Mouse (Mus musculus) gonadal fat pad, adult 2 months (tissue): ENCODE results near the gene Tnfsf12. TPM values are rescaled to one million over a fixed set of nuclear protein-coding genes. Genes with fewer than 3 reads are reported as not detected.

Experiments
- DNase-seq: peaks from one replicate; pipeline ENCODE4 v3.0.0-alpha.2; 2012; ENCODE audit warnings: low read depth
- polyA plus RNA-seq: library from polyadenylated mRNA; depleted of rRNA; stranded (reverse); fragments of >200 nt; gene quantifications from 2 replicates; pipeline ENCODE4 v1.2.3, GENCODE M21; 2012

Tnfsf12 gene
- polyA plus RNA-seq, 1 experiment = 21.3 TPM

- DNase-seq = no peak
Measured at GRCm38 (mm10) chr11:69681314-69682208, 14.1 kb downstream of the Tnfsf12 start, which contains the start of gene Senp3. Gene Senp3, minus strand, starts transcription at chr11:69682084.

GRCm38 (mm10) chr11:69680136-69680855 lies 15.4 kb downstream of the Tnfsf12 start:
- DNase-seq = no peak

DNA sequence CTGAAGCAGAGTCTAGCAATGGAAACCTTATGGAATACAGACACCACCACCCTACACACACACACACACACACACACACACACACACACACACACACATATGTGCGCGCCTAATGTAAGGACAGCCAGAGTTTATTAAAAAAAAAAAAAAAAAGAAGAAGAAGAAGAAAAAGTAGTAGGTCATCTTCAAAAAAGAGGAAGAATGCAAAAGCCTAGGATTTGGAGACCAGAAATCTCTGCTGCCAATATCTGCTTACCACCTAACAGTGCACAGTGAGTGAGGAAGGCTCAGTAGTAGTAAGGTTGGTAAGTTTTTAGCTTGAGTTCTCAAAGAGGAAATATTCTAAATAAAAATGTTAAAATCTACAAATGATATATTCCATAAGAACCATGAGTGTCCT lies 16.5 kb downstream of the Tnfsf12 start:
- DNase-seq = no peak

- no peak for DNase-seq
Measured at GRCm38 (mm10) chr11:69672211-69672706, 23.4 kb downstream of the Tnfsf12 start, which contains the start of gene Eif4a1. Gene Eif4a1, minus strand, starts transcription at chr11:69672423.

- no peak for DNase-seq
Measured at GRCm38 (mm10) chr11:69671726-69672124, 23.9 kb downstream of the Tnfsf12 start.

DNA sequence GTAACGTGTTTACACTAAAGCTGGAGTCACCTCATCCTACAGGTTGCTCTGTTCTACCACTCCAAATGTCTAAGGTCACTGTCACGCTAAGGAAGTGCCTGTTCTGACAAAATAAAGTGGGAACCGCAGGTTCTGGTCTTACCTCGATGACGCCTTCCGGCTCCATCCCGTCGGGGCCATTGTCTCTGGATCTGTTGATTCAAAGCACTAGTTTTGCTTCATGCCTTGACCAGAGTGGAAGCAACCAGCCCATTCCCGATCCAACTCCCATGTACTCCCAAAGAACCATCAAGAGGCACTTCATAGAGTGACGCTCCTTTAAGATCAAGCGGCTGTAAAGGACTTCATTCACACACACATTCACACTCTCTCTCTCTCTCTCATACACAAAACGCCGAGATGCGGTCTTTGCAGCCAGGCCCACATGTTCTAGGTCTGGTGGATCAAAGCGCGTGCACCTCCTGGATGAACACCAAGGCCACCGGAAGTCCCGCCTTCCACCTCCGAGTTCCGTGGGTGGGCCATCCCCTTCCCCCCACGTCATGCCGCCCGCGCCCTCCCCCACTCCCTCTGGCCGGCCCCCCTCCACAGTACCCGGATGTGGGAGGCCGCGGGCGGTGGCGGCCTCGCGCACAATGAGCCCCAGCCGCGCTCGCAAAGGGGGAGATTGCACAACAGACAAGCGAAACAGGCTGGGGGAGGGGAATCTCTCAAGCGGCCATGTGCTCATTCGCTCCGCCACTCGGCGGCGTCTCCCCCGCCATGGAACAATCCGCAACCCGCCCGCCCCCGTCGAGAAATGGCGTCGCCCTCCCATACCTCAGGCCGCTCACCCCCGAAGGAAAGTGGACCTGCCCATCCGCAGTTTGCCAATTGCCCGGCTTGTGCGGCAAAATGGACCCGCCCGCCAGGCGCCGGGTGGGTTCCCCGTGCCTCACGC lies 24.6 kb downstream of the Tnfsf12 start:
- no peak for DNase-seq

DNA sequence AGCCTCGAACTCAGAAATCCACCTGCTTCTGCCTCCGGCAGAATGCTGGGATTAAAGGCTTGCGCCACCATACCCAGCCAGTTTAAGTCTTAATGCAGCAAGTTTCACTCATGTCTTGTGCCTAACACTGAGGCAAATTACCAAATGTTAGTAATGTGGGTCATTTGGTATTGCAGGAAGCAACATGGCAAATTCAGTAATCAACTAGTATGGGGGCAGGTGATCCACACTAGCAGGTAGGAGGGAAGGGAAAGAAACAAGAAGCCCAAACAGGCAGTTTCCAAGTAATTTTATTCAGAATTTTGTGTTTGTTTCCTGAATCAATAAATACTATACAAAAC lies 29.0 kb downstream of the Tnfsf12 start:
- DNase-seq = no peak

DNA sequence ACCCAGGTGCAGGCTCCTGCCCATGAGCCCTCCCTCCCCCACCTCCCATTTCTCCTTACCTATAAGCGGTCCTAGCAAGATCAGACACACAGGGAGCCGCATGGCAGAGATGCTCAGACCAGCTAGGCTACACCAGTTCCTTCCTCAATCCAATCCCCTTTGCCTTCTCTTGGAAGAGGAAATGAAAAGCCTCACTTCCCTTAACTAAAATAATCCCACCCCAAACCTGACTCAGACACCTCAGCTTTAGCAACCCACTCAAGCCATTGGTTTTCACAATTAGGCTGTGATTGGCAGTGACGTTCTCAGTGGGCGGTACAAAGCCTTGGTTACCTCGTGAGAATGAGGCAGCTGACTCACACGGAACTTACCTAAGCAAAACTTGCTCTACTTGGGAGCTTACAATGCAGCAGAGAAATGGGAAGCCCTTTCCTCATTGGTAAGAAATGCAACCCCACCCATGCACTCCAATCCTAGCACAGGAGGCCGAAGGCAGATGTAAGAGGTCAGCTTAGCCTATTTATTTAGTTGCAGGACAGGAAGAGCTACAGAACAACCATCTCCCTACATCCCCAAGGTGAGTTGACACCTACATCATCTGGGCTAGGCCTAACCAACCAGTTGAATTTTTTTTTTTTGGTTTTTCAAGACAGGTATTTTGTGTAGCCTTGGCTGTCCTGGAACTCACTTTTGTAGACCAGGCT lies 29.5 kb downstream of the Tnfsf12 start, which contains the start of gene Cd68:
Gene Cd68 (minus strand): TSS at position 193 of the 704 bp plus-strand sequence.
- DNase-seq = no peak

- DNase-seq = no peak
Measured at GRCm38 (mm10) chr11:69665457-69665960, 30.1 kb downstream of the Tnfsf12 start.

GRCm38 (mm10) chr11:69664841-69665240 lies 30.8 kb downstream of the Tnfsf12 start:
- no peak for DNase-seq

GRCm38 (mm10) chr11:69663795-69664194 lies 31.9 kb downstream of the Tnfsf12 start:
- DNase-seq = no peak

GRCm38 (mm10) chr11:69662967-69663671 lies 32.5 kb downstream of the Tnfsf12 start:
- DNase-seq = no peak

DNA sequence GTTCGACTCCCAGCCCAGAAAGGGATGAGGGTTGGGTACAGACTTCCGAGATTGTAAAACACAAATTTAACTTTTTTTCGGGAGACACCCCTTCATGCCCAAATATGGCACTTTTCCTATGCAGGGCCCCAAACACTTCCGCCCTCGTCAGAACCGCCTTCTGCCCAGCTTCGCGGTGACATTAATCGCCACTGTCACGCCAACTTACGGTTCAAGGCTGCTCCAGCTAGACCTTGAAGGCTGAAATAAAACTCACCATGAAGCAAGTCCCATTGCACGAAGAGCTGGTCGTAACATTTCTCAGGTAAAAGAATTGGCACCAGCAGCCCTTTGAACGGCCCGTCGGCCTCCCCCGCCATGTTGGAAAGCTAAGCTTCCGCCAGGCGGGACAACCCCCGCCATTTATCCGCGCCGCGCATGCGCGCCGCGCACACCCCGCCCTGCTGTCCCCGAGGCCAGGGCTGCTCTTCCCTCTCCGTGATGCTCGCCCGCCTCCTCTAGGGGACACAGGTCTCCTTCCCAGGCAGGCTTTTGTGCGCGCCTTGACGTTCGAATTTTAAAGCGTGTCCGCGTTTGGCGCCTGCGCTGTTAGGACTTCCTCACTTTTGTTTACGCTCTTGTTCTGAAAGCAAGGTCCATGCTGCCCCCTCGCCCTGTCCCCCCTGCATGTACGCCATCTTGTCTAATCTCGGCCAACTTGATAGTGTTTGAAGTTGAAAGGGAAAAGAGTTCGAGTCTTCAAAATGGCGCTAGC lies 33.3 kb downstream of the Tnfsf12 start, which contains the start of gene Mpdu1:
Gene Mpdu1 (minus strand): TSS at position 430 of the 754 bp plus-strand sequence.
- DNase-seq = no peak

DNA sequence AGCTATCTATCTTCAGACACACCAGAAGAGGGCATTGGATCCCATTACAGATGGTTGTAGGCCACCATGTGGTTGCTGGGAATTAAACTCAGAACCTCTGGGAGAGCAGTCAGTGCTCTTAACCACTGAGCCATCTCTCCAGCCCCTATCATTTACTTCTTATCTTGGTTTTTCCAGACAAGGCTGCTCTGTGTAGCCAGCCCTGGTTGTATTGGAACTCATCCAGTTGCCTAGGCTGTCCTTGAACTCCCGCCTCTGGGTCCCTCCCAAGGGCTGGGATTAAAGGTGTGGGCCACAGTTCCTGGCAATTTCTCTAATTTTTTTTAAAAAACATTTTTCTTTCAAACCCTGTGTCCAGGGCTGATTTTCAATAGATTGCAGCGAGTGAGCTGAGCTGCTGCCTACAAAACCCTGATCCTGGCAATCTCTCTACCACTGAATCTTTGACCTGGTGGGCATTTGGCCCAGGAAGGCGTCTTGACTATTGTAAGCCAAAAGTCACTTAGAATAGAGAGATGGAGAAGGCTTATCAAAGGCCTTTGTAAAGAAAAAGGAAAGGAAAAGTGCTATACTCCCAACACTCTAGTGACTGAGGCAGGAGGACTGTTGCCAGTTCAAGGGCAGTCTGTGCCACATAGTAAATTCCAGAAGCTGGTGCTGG lies 34.3 kb downstream of the Tnfsf12 start:
- DNase-seq = no peak

DNA sequence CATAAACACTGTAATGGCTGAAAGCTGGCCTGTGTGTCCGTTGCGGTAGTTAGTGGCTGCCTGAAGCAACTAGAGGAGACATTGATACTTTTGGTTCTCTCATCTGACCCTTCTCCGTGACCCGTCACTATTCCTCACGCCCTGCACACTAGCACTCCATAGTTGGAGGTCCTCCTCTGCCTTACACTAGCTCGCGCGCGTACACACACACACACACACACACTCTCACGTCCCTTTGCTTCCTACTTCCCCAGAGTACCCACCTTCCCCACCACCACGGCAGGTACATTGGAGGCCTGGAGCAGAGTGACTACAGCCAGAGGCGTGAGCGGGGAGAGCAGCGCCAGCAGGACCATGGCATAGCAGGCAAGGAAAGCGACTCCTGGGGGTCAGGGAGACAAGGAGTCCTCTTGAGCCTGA lies 38.2 kb downstream of the Tnfsf12 start:
- DNase-seq = no peak

DNA sequence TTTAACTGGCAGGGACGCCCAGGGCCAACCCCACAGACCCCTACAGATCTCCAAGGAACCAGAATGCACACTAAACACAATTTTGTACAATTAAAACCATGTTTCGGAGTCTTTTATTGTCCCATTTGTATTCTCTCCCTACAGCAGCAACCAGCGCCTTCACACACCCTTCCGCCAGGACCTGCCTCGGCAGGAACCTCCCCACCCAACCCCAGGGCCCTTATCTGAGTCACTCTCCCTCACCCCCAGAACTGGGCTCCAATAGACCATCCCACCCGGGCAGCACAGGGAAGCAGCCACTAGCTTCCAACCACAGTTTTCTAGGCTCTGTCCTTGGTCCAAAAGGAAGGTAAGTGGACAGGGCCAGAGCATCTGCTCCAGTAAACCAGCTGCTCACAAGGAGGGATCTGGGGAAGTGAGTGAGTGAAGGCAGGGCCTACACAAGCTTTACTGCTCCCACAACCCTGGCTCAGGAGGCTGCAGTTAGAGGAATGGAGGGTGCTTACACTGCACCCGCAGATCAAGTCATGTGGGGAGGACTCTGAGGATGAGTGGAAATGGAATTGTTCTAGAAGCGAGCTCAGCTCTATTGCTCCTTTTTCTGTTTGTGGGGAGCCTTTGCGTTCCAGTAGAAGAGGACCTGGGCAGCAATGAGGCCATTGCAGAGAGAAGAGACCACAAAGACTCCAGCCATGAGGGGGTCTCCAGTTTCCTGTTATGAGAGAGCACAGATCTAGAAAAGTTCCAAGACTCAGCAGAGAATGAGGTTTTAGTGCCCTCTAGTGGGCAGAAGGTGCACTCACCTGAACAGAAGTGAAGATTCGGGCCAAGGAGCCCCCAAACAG lies 38.8 kb downstream of the Tnfsf12 start:
- DNase-seq = no peak

DNA sequence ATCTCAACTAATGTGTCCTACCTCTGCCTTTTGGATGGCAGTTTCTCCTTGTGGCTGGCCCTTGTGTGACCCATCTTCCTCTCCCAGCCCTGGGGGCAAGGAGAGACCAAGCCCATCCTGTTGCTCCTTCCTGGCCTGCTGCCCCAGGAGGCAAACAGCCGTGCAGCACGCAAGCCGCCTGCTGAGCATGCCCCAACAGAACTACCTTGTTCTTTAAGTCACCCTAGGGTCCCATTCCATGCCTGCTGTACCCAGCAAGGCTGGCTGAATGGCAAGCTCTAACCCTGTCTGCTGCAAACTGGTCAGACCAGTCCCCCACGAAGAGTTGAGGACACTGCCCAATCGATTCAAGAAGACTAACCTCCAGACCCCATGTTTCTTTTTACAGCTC lies 39.6 kb downstream of the Tnfsf12 start:
- DNase-seq = no peak
